In the genomic region with DNA sequence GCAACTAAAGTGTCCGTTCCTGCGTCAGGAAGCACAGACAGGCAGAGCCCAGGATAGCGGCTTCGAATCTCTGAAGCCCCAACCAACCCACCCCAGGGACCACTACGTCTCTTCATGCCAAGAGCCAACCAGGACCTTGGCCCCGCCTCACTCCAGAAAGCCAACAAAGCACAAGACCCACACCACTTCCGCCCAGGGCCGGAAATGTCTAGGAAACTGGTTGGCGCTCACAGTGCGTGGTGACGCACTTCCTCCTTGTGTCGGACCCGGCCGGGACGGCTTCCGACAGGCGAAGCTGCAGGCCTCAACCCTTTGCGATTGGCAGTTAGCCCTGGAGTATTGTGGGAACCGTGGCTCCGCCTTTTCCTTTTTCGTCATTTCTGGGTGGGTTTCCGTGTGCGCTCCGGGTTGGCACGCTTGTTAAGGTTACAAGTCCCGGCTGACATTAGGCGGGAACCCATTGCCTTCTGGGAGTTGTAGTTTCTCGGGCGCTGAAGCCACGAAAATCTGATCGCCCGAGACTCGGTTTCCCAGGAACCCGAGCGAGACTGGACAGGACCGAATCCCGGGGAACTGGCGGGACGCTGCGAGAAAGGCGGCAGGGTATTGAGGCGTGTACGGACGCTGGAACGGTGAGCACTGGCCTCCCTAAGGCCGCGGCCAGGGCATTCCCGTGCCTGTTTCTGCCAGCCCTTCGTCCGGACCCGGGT, we compare ENCODE assay signal across 7 mouse cellular contexts. TPM values are rescaled to one million over a fixed set of nuclear protein-coding genes. Genes with fewer than 3 reads are reported as not detected.
A peak's percentile ranks its signal among the peaks of the same experiment; 100 is the strongest.
DNase-seq lines count a peak whose midpoint lies in the region; ATAC-seq lines count a peak whose summit lies in the region.

Gene Tssc4, plus strand, starts transcription at position 368 of the 710 bp plus-strand sequence.

- peak within 1 kb of the TSS; percentile 94 for H3K27ac ChIP-seq in intestine, embryonic 16.5 days (ENCODE audit: low read length)
- H3K27ac ChIP-seq in midbrain, embryonic 11.5 days (ENCODE audit: low read depth, low read length) = peak within 1 kb of the TSS; percentile 93

- ATAC-seq in intestine, embryonic 16.5 days = peak; percentile 98
- peak; percentile 97 for ATAC-seq in midbrain, embryonic 11.5 days (ENCODE audit: low FRiP score)

- H3K9me3 ChIP-seq in intestine, embryonic 16.5 days (ENCODE audit: control insufficient read depth, low read length) = no peaks in the 10 kb centered on the region
- H3K9me3 ChIP-seq in midbrain, embryonic 11.5 days (ENCODE audit: control insufficient read depth, low read length) = no peaks in the 10 kb centered on the region

- peak within 1 kb of the TSS; percentile 84 for H3K4me3 ChIP-seq in intestine, embryonic 16.5 days (ENCODE audit: low read length)
- H3K4me3 ChIP-seq in midbrain, embryonic 11.5 days (ENCODE audit: low read depth, low read length) = peak within 1 kb of the TSS; percentile 88

- peaks cover 19% of the 10 kb centered on the region for H3K36me3 ChIP-seq in intestine, embryonic 16.5 days (ENCODE audit: control insufficient read depth, insufficient read depth, low read length)
- H3K36me3 ChIP-seq in midbrain, embryonic 11.5 days (ENCODE audit: control insufficient read depth, insufficient read depth, low read length) = peaks cover 17% of the 10 kb centered on the region

- intact Hi-C loops in left cerebral cortex, postnatal 36 days (cut with DNase I) = no loop called here

- peak within 1 kb of the TSS; percentile 96 for H3K4me2 ChIP-seq in intestine, embryonic 16.5 days (ENCODE audit: low read depth, low read length)
- H3K4me2 ChIP-seq in midbrain, embryonic 11.5 days = peak within 1 kb of the TSS; percentile 97

- WGBS in intestine, embryonic 16.5 days = under 1% methylated on average over 51 of the region's 51 CpGs
- under 1% methylated on average over 51 of the region's 51 CpGs for WGBS in midbrain, embryonic 11.5 days

- no peaks in the 10 kb centered on the region for H3K27me3 ChIP-seq in intestine, embryonic 16.5 days (replicated peaks; ENCODE audit: control insufficient read depth, insufficient read depth, low read length)
- no peaks in the 10 kb centered on the region for H3K27me3 ChIP-seq in midbrain, embryonic 11.5 days (ENCODE audit: control insufficient read depth, insufficient read depth, low read length)

- H3K4me1 ChIP-seq in intestine, embryonic 16.5 days (ENCODE audit: control insufficient read depth, insufficient read depth, low read length) = peaks cover 16% of the 10 kb centered on the region
- H3K4me1 ChIP-seq in midbrain, embryonic 11.5 days (ENCODE audit: control insufficient read depth, insufficient read depth, low read length) = peaks cover 20% of the 10 kb centered on the region

- peak within 1 kb of the TSS; percentile 89 for H3K9ac ChIP-seq in intestine, embryonic 16.5 days (ENCODE audit: low read depth, low read length)
- H3K9ac ChIP-seq in midbrain, embryonic 11.5 days (ENCODE audit: low read length) = peak within 1 kb of the TSS; percentile 94

- DNase-seq in adrenal gland, adult 8-10 months = peak; percentile 99
- peak; percentile 98 for DNase-seq in embryo, embryonic 9.5 days (ENCODE audit: extremely low spot score)
- DNase-seq in gastrocnemius, postnatal 4 days (ENCODE audit: low spot score in 2 of 2) = peak; percentile 91 to 97
- DNase-seq in left cerebral cortex, postnatal 36 days (ENCODE audit: low spot score in 2 of 2) = peak; percentile 98 to 99
- DNase-seq in midbrain, embryonic 11.5 days (ENCODE audit: low spot score, missing footprints) = peak; percentile 100
- DNase-seq in skeletal muscle tissue, adult 2 months (ENCODE audit: low read depth, low spot score) = peak; percentile 99

RNA-seq across cellular contexts. Expression of gene Tssc4, which starts in this region (rescaled TPM):
- total RNA-seq in adrenal gland, adult 8-10 months (2022) = 10 to 100 TPM; 26.5 to 36.9 (median 33.5) TPM
- 10 to 100 TPM; 24.5 to 26.8 TPM for total RNA-seq in gastrocnemius, postnatal 4 days (2021)
- 67.9 and 74.7 TPM in 2 replicates for polyA plus RNA-seq in intestine, embryonic 16.5 days (2015; fragmentation: Nextera tagmentation; extraction: Ambion mirVana)
- 10 to 100 TPM; 37.5 to 42.3 TPM for total RNA-seq in left cerebral cortex, postnatal 36 days (2021)
- 61.1 and 63.8 TPM in 2 replicates for polyA plus RNA-seq in midbrain, embryonic 11.5 days (2014; fragmentation: Nextera tagmentation; extraction: Ambion mirVana)

Comparison
In these comparisons a context has a peak if more than half of its experiments do, and no peak if none do; other contexts are left out.
1. Peak in every context shown above with its lines: DNase-seq, ATAC-seq, H3K4me3 ChIP-seq and H3K27ac ChIP-seq.